Mouse (Mus musculus): ENCODE results near the gene Cap1. TPM values are rescaled to one million over a fixed set of nuclear protein-coding genes. Genes with fewer than 3 reads are reported as not detected.

Cap1 gene
- polyA plus RNA-seq, 1 experiment, result 0.52 TPM

- H3K4me1 ChIP-seq (ENCODE audit: control insufficient read depth), result peaks cover 30% of the 10 kb centered on the region
- H3K36me3 ChIP-seq (ENCODE audit: control insufficient read depth), result peaks cover 11% of the 10 kb centered on the region
- H3K27me3 ChIP-seq (ENCODE audit: control insufficient read depth), result no peaks in the 10 kb centered on the region
- H3K9me3 ChIP-seq (ENCODE audit: control insufficient read depth, low read length), result no peaks in the 10 kb centered on the region
- H3K4me3 ChIP-seq (replicated peaks), result no peak overlapping the region
- TF ChIP-seq TAL1 (IDR thresholded peaks at IDR 0.05; ENCODE audit: low read length), result no peak
- no peak for TF ChIP-seq GATA1 (IDR thresholded peaks at IDR 0.05; ENCODE audit: low read length)
These were observed 7.4 kb downstream of the Cap1 start for GRCm38 (mm10) chr4:122878333-122879070.

DNA sequence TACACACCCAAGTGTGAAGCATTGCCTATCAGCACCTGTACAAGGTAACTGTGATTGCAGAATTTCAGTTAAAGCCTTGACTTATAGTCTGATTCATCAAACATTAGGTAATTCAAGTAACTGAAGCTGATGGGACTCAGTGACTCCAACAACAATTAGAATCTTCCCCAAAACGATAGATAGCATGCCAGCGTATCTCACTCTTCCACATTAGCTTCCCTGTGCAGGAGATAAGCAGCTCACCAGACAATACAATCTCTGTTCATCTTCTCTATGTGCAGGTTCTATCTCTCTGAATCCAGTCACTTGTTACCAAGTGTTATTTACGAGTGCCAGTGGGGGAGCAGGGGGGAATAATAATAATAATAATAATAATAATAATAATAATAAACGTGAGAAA is 12.3 kb downstream of the Cap1 start:
- no peak overlapping the region for H3K4me3 ChIP-seq (replicated peaks)
- TF ChIP-seq GATA1 (IDR thresholded peaks at IDR 0.05; ENCODE audit: low read length) (no peak), TAL1 (IDR thresholded peaks at IDR 0.05; ENCODE audit: low read length) (no peak)
- no peaks in the 10 kb centered on the region for H3K9me3 ChIP-seq (ENCODE audit: control insufficient read depth, low read length)
- no peaks in the 10 kb centered on the region for H3K27me3 ChIP-seq (ENCODE audit: control insufficient read depth)
- H3K4me1 ChIP-seq (ENCODE audit: control insufficient read depth), result peaks cover 31% of the 10 kb centered on the region
- peaks cover 38% of the 10 kb centered on the region for H3K36me3 ChIP-seq (ENCODE audit: control insufficient read depth)

DNA sequence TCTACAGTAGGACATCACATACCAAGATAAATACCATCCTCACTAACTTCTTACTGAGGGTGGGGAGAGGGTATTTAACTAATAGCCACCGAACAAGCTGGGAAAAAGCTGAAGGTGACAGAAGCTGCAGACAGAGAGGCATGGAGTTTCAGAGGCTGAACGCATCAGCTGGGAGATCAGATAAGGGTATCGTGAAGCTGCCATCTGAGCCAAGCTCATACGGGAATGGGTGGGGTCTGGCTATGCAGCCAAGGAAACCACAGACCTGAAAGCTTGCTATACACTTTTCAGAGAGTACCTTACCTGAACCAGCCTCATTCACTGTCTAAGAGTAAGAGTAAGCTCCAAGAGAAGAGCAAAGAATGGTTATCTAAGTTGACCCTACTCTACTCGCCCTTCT is 12.9 kb downstream of the Cap1 start:
- H3K4me1 ChIP-seq (ENCODE audit: control insufficient read depth), result peaks cover 29% of the 10 kb centered on the region
- no peaks in the 10 kb centered on the region for H3K9me3 ChIP-seq (ENCODE audit: control insufficient read depth, low read length)
- TF ChIP-seq GATA1 (IDR thresholded peaks at IDR 0.05; ENCODE audit: low read length) (peak; percentile 87), TAL1 (IDR thresholded peaks at IDR 0.05; ENCODE audit: low read length) (no peak)
- H3K27me3 ChIP-seq (ENCODE audit: control insufficient read depth), result no peaks in the 10 kb centered on the region
- H3K4me3 ChIP-seq (replicated peaks), result peak overlapping the region; percentile 19
- peaks cover 43% of the 10 kb centered on the region for H3K36me3 ChIP-seq (ENCODE audit: control insufficient read depth)

- Histone ChIP-seq H3K36me3 (ENCODE audit: control insufficient read depth) (peaks cover 50% of the 10 kb centered on the region), H3K9me3 (ENCODE audit: control insufficient read depth, low read length) (no peaks in the 10 kb centered on the region), H3K27me3 (ENCODE audit: control insufficient read depth) (no peaks in the 10 kb centered on the region), H3K4me1 (ENCODE audit: control insufficient read depth) (peaks cover 29% of the 10 kb centered on the region), H3K4me3 (replicated peaks) (no peak overlapping the region)
- no peak for TF ChIP-seq TAL1 (IDR thresholded peaks at IDR 0.05; ENCODE audit: low read length)
These were observed 13.9 kb downstream of the Cap1 start for GRCm38 (mm10) chr4:122871989-122872388.

DNA sequence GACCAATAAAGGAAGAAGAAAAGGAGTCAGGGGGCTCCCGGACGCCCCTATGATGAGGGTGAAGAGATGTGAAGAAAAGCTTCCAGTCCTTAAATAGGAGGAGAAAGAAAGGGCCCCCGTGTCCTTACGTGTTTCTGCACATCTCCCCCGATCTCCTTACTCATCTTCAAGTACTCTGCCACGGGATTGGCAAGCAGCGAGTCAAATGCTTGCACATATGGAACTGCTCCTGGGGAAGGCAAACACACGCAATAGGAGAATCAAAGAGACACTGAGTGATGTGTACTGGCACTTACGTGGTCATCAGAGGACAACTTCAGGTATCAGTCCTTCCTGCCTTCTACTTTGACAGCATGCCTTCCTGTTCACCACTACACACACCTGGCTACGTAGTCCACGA is 14.6 kb downstream of the Cap1 start:
- Histone ChIP-seq H3K9me3 (ENCODE audit: control insufficient read depth, low read length) (no peaks in the 10 kb centered on the region), H3K4me1 (ENCODE audit: control insufficient read depth) (peaks cover 29% of the 10 kb centered on the region), H3K36me3 (ENCODE audit: control insufficient read depth) (peaks cover 55% of the 10 kb centered on the region), H3K4me3 (replicated peaks) (no peak overlapping the region), H3K27me3 (ENCODE audit: control insufficient read depth) (no peaks in the 10 kb centered on the region)
- TF ChIP-seq GATA1 (IDR thresholded peaks at IDR 0.05; ENCODE audit: low read length), result no peak
- TF ChIP-seq TAL1 (IDR thresholded peaks at IDR 0.05; ENCODE audit: low read length), result no peak

DNA sequence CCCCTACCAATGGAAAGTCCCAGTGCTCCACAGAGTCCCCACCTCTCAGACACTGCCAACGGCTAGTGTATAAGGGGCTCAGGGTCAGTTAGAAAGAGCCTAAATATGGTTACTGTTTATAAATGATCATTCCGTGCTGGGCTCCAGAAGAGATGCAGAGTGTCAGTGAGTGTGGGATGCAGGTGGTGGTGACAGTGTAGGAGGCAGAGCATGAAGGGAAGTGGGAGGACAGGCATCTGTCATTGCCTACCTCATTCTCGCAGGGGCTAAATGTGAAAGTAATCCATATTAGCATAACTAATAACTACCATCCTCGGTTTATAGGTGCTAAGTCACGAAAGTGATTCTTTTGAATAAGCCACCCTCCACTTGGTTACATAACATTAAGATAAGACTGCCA is 15.1 kb downstream of the Cap1 start:
- H3K4me1 ChIP-seq (ENCODE audit: control insufficient read depth), result peaks cover 29% of the 10 kb centered on the region
- no peak for TF ChIP-seq GATA1 (IDR thresholded peaks at IDR 0.05; ENCODE audit: low read length)
- TF ChIP-seq TAL1 (IDR thresholded peaks at IDR 0.05; ENCODE audit: low read length), result no peak
- peaks cover 60% of the 10 kb centered on the region for H3K36me3 ChIP-seq (ENCODE audit: control insufficient read depth)
- H3K4me3 ChIP-seq (replicated peaks), result no peak overlapping the region
- H3K27me3 ChIP-seq (ENCODE audit: control insufficient read depth), result no peaks in the 10 kb centered on the region
- no peaks in the 10 kb centered on the region for H3K9me3 ChIP-seq (ENCODE audit: control insufficient read depth, low read length)

- no peaks in the 10 kb centered on the region for H3K27me3 ChIP-seq (ENCODE audit: control insufficient read depth)
- peaks cover 67% of the 10 kb centered on the region for H3K36me3 ChIP-seq (ENCODE audit: control insufficient read depth)
- H3K4me3 ChIP-seq (replicated peaks), result no peak overlapping the region
- peaks cover 26% of the 10 kb centered on the region for H3K4me1 ChIP-seq (ENCODE audit: control insufficient read depth)
- no peaks in the 10 kb centered on the region for H3K9me3 ChIP-seq (ENCODE audit: control insufficient read depth, low read length)
- TF ChIP-seq GATA1 (IDR thresholded peaks at IDR 0.05; ENCODE audit: low read length) (no peak), TAL1 (IDR thresholded peaks at IDR 0.05; ENCODE audit: low read length) (no peak)
These were observed 15.8 kb downstream of the Cap1 start for GRCm38 (mm10) chr4:122870027-122870426.

DNA sequence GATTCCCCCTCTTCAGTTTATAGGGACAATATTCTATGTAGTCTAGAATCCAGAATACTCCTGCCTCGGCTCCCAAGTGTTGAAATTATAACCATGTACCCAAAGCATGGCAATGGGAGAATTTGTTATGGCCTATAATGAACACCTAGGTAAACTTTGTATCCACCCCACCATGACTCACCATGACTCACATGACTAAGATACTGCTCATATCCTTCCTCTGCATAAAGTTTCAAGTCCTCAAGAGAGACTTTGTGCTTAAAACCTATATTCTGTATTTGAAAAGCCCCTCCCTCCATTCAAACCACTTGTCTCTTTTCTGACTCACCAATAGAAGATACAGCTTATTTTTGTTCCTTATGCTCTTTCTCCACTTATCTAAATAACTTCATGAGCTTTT is 17.8 kb downstream of the Cap1 start:
- Histone ChIP-seq H3K9me3 (ENCODE audit: control insufficient read depth, low read length) (no peaks in the 10 kb centered on the region), H3K36me3 (ENCODE audit: control insufficient read depth) (peaks cover 87% of the 10 kb centered on the region), H3K4me1 (ENCODE audit: control insufficient read depth) (peaks cover 11% of the 10 kb centered on the region), H3K27me3 (ENCODE audit: control insufficient read depth) (no peaks in the 10 kb centered on the region), H3K4me3 (replicated peaks) (no peak overlapping the region)
- TF ChIP-seq GATA1 (IDR thresholded peaks at IDR 0.05; ENCODE audit: low read length) (no peak), TAL1 (IDR thresholded peaks at IDR 0.05; ENCODE audit: low read length) (no peak)

- no peaks in the 10 kb centered on the region for H3K9me3 ChIP-seq (ENCODE audit: control insufficient read depth, low read length)
- TF ChIP-seq TAL1 (IDR thresholded peaks at IDR 0.05; ENCODE audit: low read length) (no peak), GATA1 (IDR thresholded peaks at IDR 0.05; ENCODE audit: low read length) (no peak)
- H3K4me3 ChIP-seq (replicated peaks), result no peak overlapping the region
- no peaks in the 10 kb centered on the region for H3K4me1 ChIP-seq (ENCODE audit: control insufficient read depth)
- no peaks in the 10 kb centered on the region for H3K27me3 ChIP-seq (ENCODE audit: control insufficient read depth)
- peaks cover 89% of the 10 kb centered on the region for H3K36me3 ChIP-seq (ENCODE audit: control insufficient read depth)
These were observed 24.0 kb downstream of the Cap1 start for GRCm38 (mm10) chr4:122861836-122862235.
